Mouse (Mus musculus): ENCODE results near the gene Fbxl17.

DNA sequence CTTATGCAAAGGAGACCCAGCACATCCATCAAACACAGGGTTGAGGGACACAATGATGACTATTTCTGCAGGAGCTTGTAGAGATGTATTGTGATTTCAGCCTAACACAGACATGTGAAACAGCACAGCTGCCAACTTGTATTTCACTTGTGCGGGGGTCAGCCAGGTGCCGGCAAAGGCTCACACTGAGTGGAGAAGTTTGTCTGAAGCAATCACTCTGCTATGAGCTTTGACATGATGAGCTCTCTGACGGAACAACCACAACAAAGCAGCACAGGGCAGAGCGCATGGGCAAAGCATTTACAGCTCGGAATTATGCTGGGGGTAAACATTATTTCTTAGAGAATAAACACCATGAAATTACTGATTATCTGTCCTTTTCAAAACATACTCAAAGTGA, 328.6 kb downstream of the Fbxl17 start:
- TF ChIP-seq POLR2A (IDR thresholded peaks at IDR 0.05; ENCODE audit: low read depth, low read length) (no peak), CTCF (IDR thresholded peaks at IDR 0.05; ENCODE audit: extremely low read depth, insufficient read length, insufficient replicate concordance, low read depth, low read length) (no peak)

Measured in small intestine, adult 2 months (tissue).